Mouse (Mus musculus): ENCODE results near the gene Olfr266.

Olfr266 gene

GRCm38 (mm10) chr3:106826187-106826586 is at the start of gene Olfr266:
TSS of gene Olfr266 (minus strand) at chr3:106826287.
- DNase-seq (ENCODE audit: low read depth, low spot score): no peak

DNA sequence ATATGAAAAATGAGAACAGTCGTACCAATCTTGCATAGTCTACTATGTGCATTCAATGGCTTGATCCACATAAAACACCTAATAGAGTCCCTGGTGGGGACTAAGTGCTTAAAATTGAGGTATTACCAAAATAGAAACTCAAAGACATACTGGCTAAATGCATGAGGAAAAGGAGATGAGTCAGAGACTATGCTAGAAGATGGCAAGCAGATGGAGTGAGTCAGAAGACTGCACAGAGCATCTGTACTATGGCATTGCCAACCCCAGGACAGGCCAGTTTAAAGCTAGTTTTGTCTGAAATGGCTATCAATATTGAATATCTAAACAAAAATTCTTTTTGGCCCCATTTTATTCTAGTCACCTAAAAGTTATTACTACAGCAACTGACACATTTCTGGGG is 49.5 kb upstream of the Olfr266 start:
- peak; percentile 90 for DNase-seq (ENCODE audit: low read depth, low spot score)

DNA sequence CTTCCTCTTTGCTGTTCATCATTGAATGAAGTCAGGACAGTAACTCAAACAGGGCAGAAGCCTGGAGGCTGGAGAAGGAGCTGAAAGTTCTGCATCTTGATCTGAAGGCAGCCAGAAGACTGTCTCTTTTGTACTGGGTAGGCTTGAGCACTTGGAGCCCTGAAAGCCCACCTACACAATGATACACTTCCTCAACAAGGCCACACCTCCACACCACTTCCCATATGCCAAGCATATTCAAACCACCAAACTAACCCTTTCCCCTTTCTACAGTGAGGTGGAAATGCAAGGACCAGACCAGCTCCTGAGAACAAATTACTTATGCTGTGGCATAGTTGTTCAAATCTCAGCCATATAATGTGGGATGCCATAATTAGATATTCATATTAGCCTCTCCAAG is 46.8 kb upstream of the Olfr266 start:
- DNase-seq (ENCODE audit: low read depth, low spot score): no peak

- DNase-seq (ENCODE audit: low read depth, low spot score): peak; percentile 100
These were observed 6.0 kb upstream of the Olfr266 start for GRCm38 (mm10) chr3:106832107-106832506.

- no peak for DNase-seq (ENCODE audit: low read depth, low spot score)
These were observed 8.4 kb downstream of the Olfr266 start for GRCm38 (mm10) chr3:106817676-106818075.

DNA sequence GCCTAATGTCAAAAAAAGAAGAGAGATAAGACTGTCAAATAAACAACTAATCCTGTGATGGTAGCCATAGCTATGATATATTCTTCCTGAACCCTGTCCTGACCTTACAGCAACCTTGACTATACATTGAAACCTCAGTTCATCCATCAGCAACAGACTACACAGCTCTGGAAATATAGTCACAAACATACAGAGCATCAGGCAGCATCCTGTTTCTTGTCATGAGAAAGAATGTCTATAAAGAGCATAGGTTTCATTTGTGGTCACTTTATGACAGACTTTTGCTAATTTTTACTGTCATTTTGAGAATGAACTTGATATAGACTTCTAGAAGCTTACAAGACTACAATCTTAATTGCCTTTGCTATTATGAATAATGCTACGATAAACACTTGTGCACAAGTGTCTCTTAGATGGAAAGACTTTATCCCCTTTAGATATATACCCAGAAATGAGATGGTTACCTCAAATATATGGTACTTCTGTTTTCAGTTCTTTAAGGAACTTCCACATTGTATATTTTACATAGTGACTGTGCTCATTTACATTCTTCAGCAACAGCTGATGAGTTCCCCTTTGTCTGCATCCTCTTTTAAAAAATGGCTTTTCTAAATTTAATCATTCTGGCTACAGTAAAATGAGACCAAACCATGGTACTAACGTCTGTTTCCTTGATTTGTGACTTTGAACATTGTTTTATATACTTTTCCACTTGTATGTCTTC is 17.0 kb downstream of the Olfr266 start:
- no peak for DNase-seq (ENCODE audit: low read depth, low spot score)

DNA sequence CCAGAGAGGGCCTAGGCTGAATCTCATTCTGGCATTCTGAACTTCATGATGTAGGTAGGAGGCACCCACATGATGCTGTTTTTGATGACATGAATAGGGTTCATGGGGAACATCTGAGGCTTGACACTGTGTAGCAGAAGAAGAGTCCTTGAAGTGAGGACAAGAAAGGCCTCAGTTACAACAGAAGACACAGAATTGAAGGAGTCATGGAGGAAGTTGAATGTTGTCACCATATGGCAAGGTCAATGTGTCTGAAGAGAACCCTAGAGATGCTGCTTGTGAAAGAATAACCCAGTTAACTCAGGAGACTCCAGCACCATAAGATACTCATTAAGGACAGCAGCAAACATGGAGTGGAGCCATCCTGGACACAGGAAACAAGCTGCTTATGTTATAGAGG is 28.0 kb downstream of the Olfr266 start:
- no peak for DNase-seq (ENCODE audit: low read depth, low spot score)

DNA sequence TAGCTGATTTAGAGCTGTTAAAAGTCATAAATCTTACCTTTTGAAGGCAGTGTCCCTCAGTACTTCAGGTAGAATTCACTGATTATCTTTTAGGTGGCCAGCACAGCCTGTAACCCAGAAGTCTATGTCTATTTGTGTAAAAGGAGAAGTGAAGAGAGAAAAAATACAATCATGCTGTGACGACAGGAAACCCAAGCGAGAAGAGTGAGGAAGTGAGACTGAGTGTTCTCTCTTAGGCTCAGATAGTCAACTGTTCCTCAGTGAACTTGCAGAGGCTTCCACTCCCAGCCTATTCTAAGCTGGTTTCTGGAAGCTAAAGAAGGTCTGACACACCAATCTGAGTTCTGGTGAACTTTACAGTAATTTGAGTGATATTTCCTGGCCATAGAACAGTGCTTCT is 36.2 kb downstream of the Olfr266 start, which contains the start of gene Cd53:
Cd53 (minus strand) TSS at position 220 of the 400 bp plus-strand sequence.
- no peak for DNase-seq (ENCODE audit: low read depth, low spot score)

- DNase-seq (ENCODE audit: low read depth, low spot score): peak; percentile 84
These were observed 37.6 kb downstream of the Olfr266 start for GRCm38 (mm10) chr3:106788440-106788887.

DNA sequence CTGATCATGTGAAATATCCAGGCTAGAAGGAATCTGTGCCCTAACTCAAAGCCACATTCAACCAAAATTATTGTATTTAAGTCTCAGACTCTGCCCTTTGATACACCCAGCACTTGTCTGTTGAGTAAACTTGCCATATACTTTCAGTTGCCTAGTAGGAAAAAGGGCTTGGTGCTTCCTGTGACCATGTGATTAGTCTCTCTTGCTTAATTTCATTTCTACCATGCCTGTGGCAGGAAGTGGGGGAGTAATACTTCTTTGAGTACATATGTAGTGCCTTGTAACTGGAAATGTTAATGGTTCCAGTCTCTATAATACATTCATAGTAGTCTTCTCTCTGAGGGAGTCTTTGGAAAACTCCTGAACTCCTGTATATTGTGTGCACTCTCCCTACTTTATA is 38.1 kb downstream of the Olfr266 start:
- peak; percentile 61 for DNase-seq (ENCODE audit: low read depth, low spot score)

GRCm38 (mm10) chr3:106785130-106785529 is 41.0 kb downstream of the Olfr266 start:
- DNase-seq (ENCODE audit: low read depth, low spot score): peak; percentile 76

DNA sequence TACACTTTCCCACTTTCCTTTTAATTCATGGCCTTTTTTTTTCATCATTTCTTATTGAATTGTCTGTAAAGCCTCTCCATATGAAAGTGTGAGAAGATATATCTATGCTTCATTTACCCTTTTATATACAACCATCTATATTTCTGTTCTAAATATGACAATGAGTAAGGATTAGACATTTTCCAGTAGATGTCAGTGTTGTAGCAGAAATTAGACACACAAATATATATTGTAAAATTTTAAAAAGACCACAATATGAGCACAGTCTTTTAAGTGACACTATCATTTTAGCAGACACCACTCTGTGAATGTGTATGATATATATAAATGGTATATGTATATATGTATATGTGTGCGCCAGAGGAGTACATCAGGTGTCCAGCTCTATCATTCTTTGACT is 54.3 kb downstream of the Olfr266 start:
- DNase-seq (ENCODE audit: low read depth, low spot score): peak; percentile 66

Measured in 3T3-L1 (cell line).